Mouse (Mus musculus) olfactory bulb, adult 2 months (tissue): Measurements from ENCODE around the gene Elp6. TPM values are rescaled to one million over a fixed set of nuclear protein-coding genes. Genes with fewer than 3 reads are reported as not detected.
A peak's percentile ranks its signal among the peaks of the same experiment; 100 is the strongest.

Experiments
- H3K27ac ChIP-seq: fragments of 200-500 bp; 2 replicates; pipeline ENCODE4 v1.5.1; 2012; ENCODE audit warnings: low read depth, low read length; ENCODE audit not compliant: insufficient read depth
- H3K4me1 ChIP-seq: fragments of 200-500 bp; 2 replicates; pipeline ENCODE4 v1.6.1; 2012; ENCODE audit warnings: low read length; ENCODE audit not compliant: control insufficient read depth, insufficient read depth
- H3K4me3 ChIP-seq: fragments of 200-500 bp; 2 replicates; pipeline ENCODE4 v1.5.1; 2012; ENCODE audit warnings: mild to moderate bottlenecking, low read depth, low read length, moderate library complexity; ENCODE audit not compliant: insufficient read depth
- CTCF ChIP-seq: fragments of 200-500 bp; IDR thresholded peaks from 2 replicates; pipeline ENCODE4 v1.5.1; 2012; ENCODE audit warnings: low read depth, mild to moderate bottlenecking, low read length, moderate library complexity; ENCODE audit not compliant: insufficient read depth
- POLR2A ChIP-seq: fragments of 200-500 bp; IDR thresholded peaks from 2 replicates; pipeline ENCODE4 v1.6.1; 2012; ENCODE audit warnings: mild to moderate bottlenecking, low read depth, low read length, moderate library complexity; ENCODE audit not compliant: insufficient read depth
- WGBS: fragments of 180-500 bp; shearing (Covaris S2); methylation state at CpG from one replicate; pipeline ENCODE4 v1.1.7; 2018; 5-methylcytosine and 5-hydroxymethylcytosine counted together
- polyA plus RNA-seq: library from polyadenylated mRNA; stranded (reverse); fragments of >200 nt; gene quantifications from 2 replicates; pipeline ENCODE4 v1.2.4, GENCODE M21; 2012; ENCODE audit warnings: low replicate concordance; ENCODE audit not compliant: missing spikeins, insufficient read depth, insufficient read length

Gene Elp6
- polyA plus RNA-seq, 1 experiment: not detected

GRCm38 (mm10) chr9:110304516-110304915, 457 bp upstream of the Elp6 start:
- Histone ChIP-seq H3K4me1 (peaks cover 3% of the 10 kb centered on the region; the same call in 1 of the 2 replicates), H3K27ac (peak overlapping the region; percentile 91), H3K4me3 (peak overlapping the region; percentile 79)
- 0% methylated on average over 4 of the region's 4 CpGs for whole genome bisulfite sequencing
- TF ChIP-seq POLR2A (no peak), CTCF (no peak)

DNA sequence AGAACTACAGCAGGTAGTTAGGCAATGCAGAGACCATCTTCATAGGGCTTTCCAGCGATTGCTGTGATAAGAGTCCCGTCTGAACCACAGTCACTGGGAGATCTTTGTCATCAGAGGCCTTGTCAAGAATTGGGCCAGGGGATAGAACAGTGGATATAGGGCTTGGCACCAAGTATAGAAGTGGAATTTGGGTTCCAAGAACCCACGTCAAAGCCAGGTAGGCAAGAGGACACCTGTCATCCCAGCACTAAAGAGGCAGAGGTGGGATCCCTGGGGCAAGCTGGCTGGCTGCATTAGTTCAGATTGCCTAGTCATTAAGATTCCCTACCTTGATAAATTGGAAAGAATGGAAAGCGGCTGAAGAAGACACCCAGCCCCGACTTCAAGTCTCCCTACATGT, 1.4 kb downstream of the Elp6 start:
- Histone ChIP-seq H3K27ac (no peak overlapping the region), H3K4me3 (no peak overlapping the region), H3K4me1 (peaks cover 3% of the 10 kb centered on the region; the same call in 1 of the 2 replicates)
- TF ChIP-seq POLR2A (no peak), CTCF (no peak)
- WGBS: 93% methylated on average over 5 of the region's 5 CpGs

DNA sequence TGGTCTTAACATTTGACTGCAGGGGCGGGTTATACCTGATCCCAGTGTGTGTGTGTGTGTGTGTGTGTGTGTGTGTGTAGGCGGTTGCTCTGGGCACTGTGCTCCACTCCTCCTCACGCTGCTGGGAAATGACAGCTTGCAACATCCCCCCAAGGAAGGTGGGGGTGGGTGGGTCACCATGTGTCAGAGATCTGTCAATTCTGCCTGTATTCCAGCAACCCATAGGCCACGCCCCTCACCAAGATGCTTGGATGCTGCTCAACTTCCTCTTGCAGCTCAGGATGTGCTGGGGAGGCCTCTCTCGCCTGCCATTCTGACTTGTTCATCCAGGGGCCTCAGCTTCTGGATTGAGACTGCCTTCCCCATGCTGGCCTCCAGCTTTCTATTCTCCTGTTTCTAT, 9.7 kb downstream of the Elp6 start:
- Histone ChIP-seq H3K4me1 (no peaks in the 10 kb centered on the region), H3K27ac (no peak overlapping the region), H3K4me3 (no peak overlapping the region)
- TF ChIP-seq POLR2A: no peak
- TF ChIP-seq CTCF: no peak
- 81% methylated on average over 5 of the region's 5 CpGs for WGBS

DNA sequence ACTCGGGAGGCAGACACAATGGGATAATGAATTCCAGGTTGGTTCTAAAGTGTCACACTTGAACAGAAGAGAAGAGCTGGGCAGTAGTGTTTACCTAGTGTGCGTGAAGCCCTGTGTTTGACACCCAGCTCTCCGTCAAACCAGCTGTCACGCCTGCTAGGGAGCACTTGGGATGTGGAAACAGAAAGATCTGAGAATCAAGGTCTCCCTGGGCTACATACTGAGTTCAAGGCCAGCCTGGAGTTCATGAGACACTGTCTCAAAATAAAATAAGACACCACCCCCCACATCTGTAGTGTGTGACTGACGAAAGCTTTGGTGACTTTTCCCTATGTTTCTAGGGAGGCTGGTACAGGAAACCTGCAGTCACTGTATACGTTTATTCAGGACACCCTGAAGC, 10.4 kb downstream of the Elp6 start:
- Histone ChIP-seq H3K4me3 (no peak overlapping the region), H3K27ac (no peak overlapping the region), H3K4me1 (no peaks in the 10 kb centered on the region)
- TF ChIP-seq POLR2A: no peak
- no peak for TF ChIP-seq CTCF
- 97% methylated on average over 6 of the region's 6 CpGs for WGBS

GRCm38 (mm10) chr9:110315904-110316303, 10.9 kb downstream of the Elp6 start:
- Histone ChIP-seq H3K4me3 (no peak overlapping the region), H3K27ac (no peak overlapping the region), H3K4me1 (no peaks in the 10 kb centered on the region)
- TF ChIP-seq POLR2A (no peak), CTCF (no peak)
- WGBS: 95% methylated on average over 8 of the region's 8 CpGs

DNA sequence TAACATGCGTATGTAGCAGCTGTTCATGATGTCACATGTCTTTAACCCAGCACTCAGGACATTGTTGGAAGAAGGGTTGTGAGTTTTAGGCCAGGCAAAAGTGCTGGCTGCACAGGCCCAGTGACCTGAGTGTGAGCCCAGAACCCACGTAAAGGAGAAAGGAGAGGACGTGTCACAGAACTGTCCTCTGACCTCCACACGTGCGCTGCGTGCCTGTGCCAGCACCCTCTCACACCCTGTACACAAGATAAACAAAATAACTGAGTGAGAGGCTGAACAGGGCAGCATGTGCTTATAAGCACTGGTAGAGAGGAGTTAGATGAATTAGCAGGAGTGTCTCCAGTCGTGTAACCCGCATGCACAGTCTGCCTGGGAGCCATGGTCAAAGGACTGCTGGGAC, 11.5 kb downstream of the Elp6 start:
- TF ChIP-seq CTCF (no peak), POLR2A (no peak)
- H3K27ac ChIP-seq: no peak overlapping the region
- WGBS: 92% methylated on average over 8 of the region's 8 CpGs
- no peak overlapping the region for H3K4me3 ChIP-seq
- no peaks in the 10 kb centered on the region for H3K4me1 ChIP-seq

GRCm38 (mm10) chr9:110320769-110321168, 15.8 kb downstream of the Elp6 start:
- 86% methylated on average over 10 of the region's 10 CpGs for WGBS
- TF ChIP-seq CTCF: no peak
- no peak for TF ChIP-seq POLR2A
- Histone ChIP-seq H3K4me1 (no peaks in the 10 kb centered on the region), H3K4me3 (no peak overlapping the region), H3K27ac (no peak overlapping the region)

- H3K27ac ChIP-seq: no peak overlapping the region
- TF ChIP-seq POLR2A: no peak
- TF ChIP-seq CTCF: no peak
- no peaks in the 10 kb centered on the region for H3K4me1 ChIP-seq
- no peak overlapping the region for H3K4me3 ChIP-seq
Measured at GRCm38 (mm10) chr9:110322972-110323371, 18.0 kb downstream of the Elp6 start.

DNA sequence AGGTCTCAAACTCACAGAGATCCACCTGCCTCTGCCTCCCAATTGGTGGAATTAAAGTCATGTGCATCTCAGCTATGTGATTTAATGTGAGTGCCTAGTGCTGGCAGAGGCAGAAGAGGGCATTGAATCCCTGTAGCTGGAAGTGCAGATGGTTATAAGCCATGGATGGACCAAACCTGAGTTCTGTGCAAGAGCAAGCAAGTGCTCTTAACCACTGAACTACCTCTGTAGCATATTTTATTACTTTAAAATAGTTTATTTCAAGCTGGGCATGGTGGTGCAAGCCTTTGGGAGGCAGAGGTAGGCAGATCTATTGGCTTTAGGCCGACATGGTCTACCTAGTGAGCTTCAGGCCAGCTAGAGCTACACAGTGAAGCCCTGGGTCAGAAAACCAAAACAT, 19.2 kb downstream of the Elp6 start:
- 90% methylated on average over 1 of the region's 1 CpGs for WGBS

GRCm38 (mm10) chr9:110328178-110328577, 23.2 kb downstream of the Elp6 start:
- Histone ChIP-seq H3K4me1 (no peaks in the 10 kb centered on the region), H3K4me3 (no peak overlapping the region), H3K27ac (no peak overlapping the region)
- 86% methylated on average over 2 of the region's 2 CpGs for WGBS
- TF ChIP-seq POLR2A: no peak
- no peak for TF ChIP-seq CTCF

More for the DNA sequence above, 19.2 kb downstream of the Elp6 start:
- TF ChIP-seq CTCF: no peak
- no peak for TF ChIP-seq POLR2A
- Histone ChIP-seq H3K4me1 (no peaks in the 10 kb centered on the region), H3K27ac (no peak overlapping the region), H3K4me3 (no peak overlapping the region)
